Mouse (Mus musculus): ENCODE measurements at regions not wholly inside any gene's neighbourhood (a gene's known extent, or its start where the extent isn't known, plus 50 kb on each side); places are given as distances from the start of the nearest gene placed in this dataset.

DNA sequence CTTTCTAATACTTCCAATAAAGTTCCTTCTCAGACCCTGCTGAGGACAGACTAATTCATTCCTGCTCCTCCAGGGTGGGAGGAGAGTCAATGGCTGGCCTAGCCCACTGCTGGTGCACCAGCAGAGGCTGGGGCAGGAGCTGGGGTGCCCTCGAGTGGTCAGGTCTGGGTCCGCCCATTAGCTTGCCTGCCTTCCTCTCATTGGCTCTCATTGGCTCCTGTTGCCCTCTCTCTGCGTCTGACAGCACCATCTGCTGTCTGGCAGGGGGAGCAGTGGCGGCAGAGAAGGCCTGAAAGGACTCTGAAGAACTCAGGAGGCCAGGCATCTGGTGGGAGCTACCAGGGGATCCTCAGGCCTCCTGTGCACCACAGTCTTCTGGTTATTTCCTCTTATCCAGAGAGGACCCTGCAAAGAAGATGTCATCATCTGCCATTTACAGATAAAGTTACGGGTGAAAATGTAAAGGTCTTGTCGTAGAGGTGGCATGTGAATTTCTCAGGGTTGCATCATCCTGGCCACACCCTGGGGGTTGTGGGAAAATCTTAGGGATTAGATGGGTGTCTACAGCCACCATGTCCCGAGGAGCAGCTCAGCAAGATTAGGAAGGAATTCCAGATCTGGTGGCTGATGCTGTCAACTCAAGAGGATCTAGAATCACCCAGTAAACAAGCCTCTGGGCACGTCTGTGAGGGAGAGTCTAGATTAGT is 66.6 kb upstream of the Gli2 start:
- peak; percentile 19 for DNase-seq

DNA sequence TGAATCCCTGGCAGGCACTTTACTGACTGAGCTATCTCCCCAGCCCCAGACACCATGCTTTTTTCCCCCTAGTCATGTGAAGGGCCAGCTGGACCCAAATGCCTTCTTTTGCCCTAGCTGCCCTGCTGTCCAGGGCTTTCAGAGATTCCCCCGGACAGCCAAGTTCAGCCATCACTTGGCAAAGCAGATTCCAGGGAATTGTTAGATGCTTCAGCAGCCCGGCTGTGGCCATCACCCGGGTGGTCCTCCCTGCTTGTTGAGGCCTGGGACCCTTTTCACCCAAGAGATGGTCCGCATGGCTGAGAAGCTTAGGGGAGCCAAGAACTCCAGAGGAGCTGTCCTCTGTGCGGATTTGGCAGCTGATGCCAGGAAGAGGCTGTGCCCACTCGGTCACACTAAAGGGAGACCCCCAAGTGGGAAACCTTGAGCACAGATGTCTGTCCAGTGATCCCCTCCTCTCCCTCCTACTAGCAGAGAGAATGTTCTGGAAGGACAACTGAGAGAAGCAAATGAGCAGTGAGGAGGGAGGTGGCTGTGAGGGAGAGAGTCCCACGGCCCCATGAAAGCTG is 61.8 kb upstream of the Gli2 start:
- DNase-seq: no peak

DNA sequence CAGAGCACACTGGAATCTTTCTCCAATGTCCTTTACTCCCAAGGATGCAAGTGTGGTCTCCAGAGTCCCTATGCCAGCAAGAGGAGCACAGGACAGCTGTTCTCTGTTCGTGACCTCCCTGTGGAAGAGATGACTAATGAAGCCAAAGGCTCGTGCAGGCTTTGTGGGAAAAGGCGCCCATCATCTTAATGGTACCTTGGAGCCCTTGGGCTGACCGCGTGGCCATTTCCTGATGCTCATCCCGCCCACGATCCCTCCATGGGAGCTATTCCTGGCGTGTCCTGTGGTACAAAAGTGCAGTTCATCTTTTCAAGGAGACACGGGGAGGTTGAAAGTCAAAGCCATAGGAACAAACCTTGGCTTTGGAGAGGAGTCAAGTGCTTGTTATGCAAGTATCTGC is 55.2 kb upstream of the Gli2 start:
- DNase-seq: peak; percentile 10

DNA sequence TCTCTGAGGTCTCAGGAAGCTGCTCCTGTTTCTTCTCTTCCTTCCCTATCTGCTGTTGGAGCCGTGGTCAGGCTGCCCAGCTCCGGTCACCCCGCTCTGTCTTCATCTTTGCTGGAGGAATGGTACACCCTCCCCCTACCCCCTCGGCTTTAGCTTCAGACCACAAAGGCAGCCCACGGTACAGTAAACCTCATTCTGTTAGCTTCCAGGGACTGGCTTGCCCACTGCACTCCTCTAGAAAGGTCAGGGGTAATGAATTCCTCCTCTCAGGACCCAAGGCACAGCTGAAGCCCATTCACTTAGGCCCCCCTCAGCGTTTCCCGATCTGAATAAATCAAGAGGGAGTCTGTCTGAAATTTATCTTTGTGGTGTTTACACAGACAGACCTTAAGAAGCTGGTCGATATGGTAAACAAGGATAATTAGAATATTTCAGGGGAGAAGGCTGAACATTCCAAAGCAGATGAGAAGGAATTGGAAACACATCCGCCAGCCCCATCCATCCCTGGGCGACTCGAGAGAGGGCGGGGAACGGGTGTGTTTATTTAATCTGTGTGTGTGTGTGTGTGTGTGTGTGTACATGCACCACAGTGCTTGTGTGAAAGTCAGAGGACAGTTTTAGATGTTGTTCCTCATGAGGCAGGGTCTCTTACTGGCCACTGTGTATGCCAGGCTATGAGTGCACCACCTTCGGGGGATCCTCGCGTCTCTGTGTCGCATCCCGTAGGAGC is 53.0 kb upstream of the Gli2 start:
- no peak for DNase-seq

Data from adrenal gland, postnatal 25 days (tissue).